Comparison of ENCODE assay signal across 47 mouse cellular contexts in genomic region chr6:89707240-89707639, GRCm38 (mm10). TPM values are rescaled to one million over a fixed set of nuclear protein-coding genes. Genes with fewer than 3 reads are reported as not detected.
"Had no signal": no experiment of that assay in that cellular context is flagged by ENCODE, and none has a peak within 500 bp of the region (broad histone marks: within the 10 kb centered on the region; RNA-seq: fewer than 3 reads in every experiment).

Vmn1r40 (plus strand) TSS chr6:89707540.

- H3K4me1 ChIP-seq: limb, embryonic 10.5 days; limb, embryonic 12.5 days; limb, embryonic 13.5 days; limb, embryonic 15.5 days; liver, embryonic 12.5 days; liver, embryonic 13.5 days; liver, embryonic 15.5 days; lung, embryonic 15.5 days; megakaryocyte, embryonic 14.5 days; midbrain, embryonic 10.5 days; midbrain, embryonic 12.5 days; midbrain, embryonic 13.5 days; midbrain, embryonic 15.5 days; neural tube, embryonic 12.5 days had no signal

- H3K4me3 ChIP-seq: limb, embryonic 10.5 days; limb, embryonic 12.5 days; limb, embryonic 13.5 days; limb, embryonic 15.5 days; liver, embryonic 12.5 days; liver, embryonic 13.5 days; liver, embryonic 15.5 days; lung, embryonic 15.5 days; megakaryocyte, embryonic 14.5 days; midbrain, embryonic 10.5 days; midbrain, embryonic 12.5 days; midbrain, embryonic 13.5 days; midbrain, embryonic 15.5 days; myocyte; neural tube, embryonic 12.5 days had no signal

- H3K27ac ChIP-seq: limb, embryonic 10.5 days; limb, embryonic 12.5 days; limb, embryonic 13.5 days; limb, embryonic 15.5 days; liver, embryonic 12.5 days; liver, embryonic 13.5 days; liver, embryonic 14.5 days; liver, embryonic 15.5 days; lung, embryonic 15.5 days; macrophage; midbrain, embryonic 10.5 days; midbrain, embryonic 12.5 days; midbrain, embryonic 13.5 days; midbrain, embryonic 15.5 days; neural tube, embryonic 12.5 days had no signal

- DNase-seq: left cerebral cortex, postnatal 4 days; liver; liver, embryonic 13.5 days; liver, postnatal 0 days; lung, adult 18-20 months; lung, adult 2 months; lung, embryonic 14.5 days; lung, postnatal 10 days; lung, postnatal 14 days; lung, postnatal 36 days; lung, postnatal 4 days; midbrain, embryonic 14.5 days had no signal

RNA-seq across cellular contexts. Expression of gene Vmn1r40, which starts in this region (rescaled TPM):
- total RNA-seq: left cerebral cortex, postnatal 10 days; left cerebral cortex, postnatal 14 days; left cerebral cortex, postnatal 25 days; left cerebral cortex, postnatal 36 days; left cerebral cortex, postnatal 4 days; liver, adult 2 months; megakaryocyte progenitor cell, adult 5-6 weeks; megakaryocyte, adult 5-6 weeks; megakaryocyte-erythroid progenitor cell, adult 5-6 weeks; midbrain, postnatal 0 days; monocyte, adult 5-6 weeks had no signal
- polyA plus RNA-seq: limb, embryonic 10.5 days; limb, embryonic 11.5 days; limb, embryonic 12.5 days; limb, embryonic 13.5 days; limb, embryonic 14.5 days; limb, embryonic 15.5 days; liver, adult 2 months; liver, embryonic 11.5 days; liver, embryonic 12.5 days; liver, embryonic 13.5 days; liver, embryonic 14.5 days; liver, embryonic 15.5 days; liver, embryonic 16.5 days; liver, postnatal 0 days; lung, adult 2 months; lung, embryonic 14.5 days; lung, embryonic 15.5 days; lung, embryonic 16.5 days; lung, postnatal 0 days; macrophage; midbrain, embryonic 10.5 days; midbrain, embryonic 11.5 days; midbrain, embryonic 12.5 days; midbrain, embryonic 13.5 days; midbrain, embryonic 14.5 days; midbrain, embryonic 15.5 days; midbrain, embryonic 16.5 days; midbrain, postnatal 0 days; myocyte; neural tube, embryonic 11.5 days; neural tube, embryonic 12.5 days had no signal
